Mouse (Mus musculus) embryonic facial prominence, embryonic 11.5 days (tissue): ENCODE measurements around the gene Taf11. TPM values are rescaled to one million over a fixed set of nuclear protein-coding genes. Genes with fewer than 3 reads are reported as not detected.

Source experiments
- ATAC-seq: fragments of 200-750 bp; cut with Nextera tagmentation; replicated peaks from 2 replicates; pipeline ENCODE4 v1.8.0; 2017; ENCODE audit warnings: low read depth; ENCODE audit not compliant: insufficient number of reproducible peaks, low FRiP score, low TSS enrichment
- DNase-seq: peaks from one replicate; pipeline ENCODE4 v3.0.0-alpha.2; 2015; ENCODE audit warnings: low spot score
- H3K27ac ChIP-seq: fragments of 300-500 bp; sonication (generic); replicated peaks from 2 replicates; pipeline ENCODE4 v1.5.1; 2014; ENCODE audit warnings: mild to moderate bottlenecking, low read depth, low read length, control low read depth
- H3K27me3 ChIP-seq: fragments of 300-500 bp; sonication (generic); 2 replicates; pipeline ENCODE4 v1.6.1; 2014; ENCODE audit warnings: mild to moderate bottlenecking, low read length, moderate library complexity, mixed read lengths; ENCODE audit not compliant: control insufficient read depth, insufficient read depth
- H3K36me3 ChIP-seq: fragments of 300-500 bp; sonication (generic); replicated peaks from 2 replicates; pipeline ENCODE4 v1.6.1; 2014; ENCODE audit warnings: low read depth, mild to moderate bottlenecking, low read length, moderate library complexity, mixed read lengths; ENCODE audit not compliant: control insufficient read depth, insufficient read depth
- H3K4me1 ChIP-seq: fragments of 300-500 bp; sonication (generic); 2 replicates; pipeline ENCODE4 v1.6.1; 2014; ENCODE audit warnings: low read length, mixed read lengths; ENCODE audit not compliant: control insufficient read depth, insufficient read depth
- H3K4me2 ChIP-seq: fragments of 300-500 bp; sonication (generic); 2 replicates; pipeline ENCODE4 v1.6.1; 2014; ENCODE audit warnings: low read depth, mild to moderate bottlenecking, control low read depth, low read length, moderate library complexity
- H3K4me3 ChIP-seq: fragments of 300-500 bp; sonication (generic); 2 replicates; pipeline ENCODE4 v1.5.1; 2014; ENCODE audit warnings: low read depth, low read length, control low read depth
- H3K9ac ChIP-seq: fragments of 300-500 bp; sonication (generic); replicated peaks from 2 replicates; pipeline ENCODE4 v1.6.1; 2014; ENCODE audit warnings: mild to moderate bottlenecking, control low read depth, low read length
- H3K9me3 ChIP-seq: fragments of 300-500 bp; sonication (generic); replicated peaks from 2 replicates; pipeline ENCODE4 v1.6.1; 2016; ENCODE audit warnings: mild to moderate bottlenecking, low read length, inconsistent platforms, mixed read lengths; ENCODE audit not compliant: control insufficient read depth
- WGBS: fragments of 180-500 bp; shearing (Covaris S2); extraction: QIAGEN DNeasy Blood & Tissue Kit; methylation state at CpG from one replicate; pipeline ENCODE4 v1.1.7; 2014; 5-methylcytosine and 5-hydroxymethylcytosine counted together
- polyA plus RNA-seq: library from polyadenylated mRNA; unstranded; fragments of >200 nt; fragmentation: Nextera tagmentation; extraction: Ambion mirVana; gene quantifications from 2 replicates; pipeline ENCODE4 v1.2.1, GENCODE M21; 2014

Taf11 gene
- polyA plus RNA-seq, 1 experiment from 2014 or later: 109 TPM

DNA sequence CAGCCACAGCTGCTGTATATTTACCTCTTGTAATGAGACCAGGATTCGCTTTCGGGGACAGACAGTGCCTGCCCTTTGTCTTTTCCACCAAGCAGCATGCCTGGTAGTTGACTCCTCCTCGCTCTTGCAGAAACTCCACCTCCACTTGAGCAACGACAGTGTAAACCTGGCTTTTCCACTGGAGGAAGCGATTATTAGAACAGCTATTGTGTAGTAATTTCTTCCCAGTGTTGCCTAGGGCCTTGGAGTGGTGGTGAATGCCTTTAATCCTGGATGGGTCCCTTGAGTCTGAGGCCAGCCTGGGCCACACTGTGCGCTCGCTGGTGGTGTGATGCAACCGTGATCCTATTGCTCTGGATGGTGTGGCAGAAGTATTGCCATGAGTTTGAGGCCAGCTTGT lies 26.5 kb downstream of the Taf11 start:
- Histone ChIP-seq H3K4me3 (no peak overlapping the region), H3K27ac (no peak overlapping the region), H3K36me3 (peaks cover 6% of the 10 kb centered on the region), H3K9ac (no peak overlapping the region), H3K9me3 (no peaks in the 10 kb centered on the region), H3K27me3 (no peaks in the 10 kb centered on the region), H3K4me1 (no peaks in the 10 kb centered on the region), H3K4me2 (no peak overlapping the region)
- ATAC-seq (no peak), DNase-seq (no peak)
- 89% methylated on average over 8 of the region's 8 CpGs for WGBS

DNA sequence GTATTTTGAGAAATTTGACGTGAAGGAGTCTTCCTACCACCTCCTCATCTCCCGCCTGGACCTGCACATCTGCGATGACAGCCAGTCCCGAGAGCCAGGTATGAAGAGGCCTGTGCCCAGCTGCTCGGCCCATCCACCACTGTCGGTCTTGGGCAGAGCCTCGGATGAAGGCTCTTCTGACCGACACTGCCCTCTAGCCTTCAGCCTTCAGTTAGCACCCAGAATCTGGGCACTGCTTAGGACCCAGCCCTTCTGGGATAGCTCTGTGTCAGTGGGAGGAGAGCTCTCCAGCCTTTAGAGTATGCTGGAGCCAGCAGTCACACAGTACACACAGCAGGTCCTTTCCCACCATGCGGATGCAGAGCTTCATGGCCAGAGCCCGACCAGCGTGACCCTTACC lies 28.1 kb downstream of the Taf11 start:
- Histone ChIP-seq H3K4me3 (no peak overlapping the region), H3K4me2 (no peak overlapping the region), H3K36me3 (0 out of 2 replicates have a peak, but pooled peaks cover 2% of the 10 kb centered on the region), H3K9me3 (no peaks in the 10 kb centered on the region), H3K9ac (no peak overlapping the region), H3K27me3 (no peaks in the 10 kb centered on the region), H3K4me1 (no peaks in the 10 kb centered on the region), H3K27ac (no peak overlapping the region)
- ATAC-seq (no peak), DNase-seq (no peak)
- 68% methylated on average over 11 of the region's 11 CpGs for WGBS

DNA sequence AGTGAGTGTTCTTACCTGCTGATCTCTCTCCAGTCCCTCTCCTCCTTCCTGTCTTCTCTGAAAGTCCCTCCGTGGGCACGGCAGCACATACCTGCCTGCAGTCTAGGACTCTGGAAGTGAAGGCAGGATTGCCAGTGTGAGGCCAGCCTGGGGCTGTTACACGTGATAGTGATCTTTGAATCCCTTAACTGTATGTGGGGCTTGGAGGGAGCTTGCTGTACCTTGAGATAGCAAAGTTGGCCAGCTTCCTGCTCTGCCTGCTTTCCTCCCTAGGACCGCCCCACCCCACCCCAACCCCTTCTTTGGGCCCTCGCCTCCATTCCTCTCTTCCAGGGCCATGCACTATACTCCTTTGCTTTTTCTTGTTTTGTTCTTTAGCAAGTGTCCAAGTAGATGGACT lies 35.1 kb downstream of the Taf11 start:
- H3K27ac ChIP-seq: no peak overlapping the region
- H3K4me3 ChIP-seq: no peak overlapping the region
- no peaks in the 10 kb centered on the region for H3K27me3 ChIP-seq
- H3K36me3 ChIP-seq: no peaks in the 10 kb centered on the region
- H3K9me3 ChIP-seq: no peaks in the 10 kb centered on the region
- no peaks in the 10 kb centered on the region for H3K4me1 ChIP-seq
- 79% methylated on average over 5 of the region's 5 CpGs for WGBS
- DNase-seq (no peak), ATAC-seq (no peak)
- H3K9ac ChIP-seq: no peak overlapping the region
- no peak overlapping the region for H3K4me2 ChIP-seq

DNA sequence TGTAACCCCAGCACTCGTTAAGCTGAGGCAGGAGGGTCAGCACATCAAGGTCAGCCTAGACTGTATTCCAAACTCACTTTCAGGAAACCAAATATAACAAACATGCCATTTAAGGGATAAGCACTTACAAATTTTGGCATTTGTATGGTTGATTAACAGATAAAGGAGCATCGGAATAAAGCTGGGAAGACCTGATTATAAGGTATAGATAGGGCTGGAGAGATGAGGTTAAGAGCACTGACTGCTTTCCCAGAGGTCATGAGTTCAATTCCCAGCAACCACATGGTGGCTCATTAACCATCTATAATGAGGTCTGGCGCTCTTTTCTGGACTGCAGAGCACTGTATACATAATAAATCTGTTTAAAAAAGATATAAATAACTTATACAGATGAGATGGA lies 36.1 kb downstream of the Taf11 start:
- Histone ChIP-seq H3K4me2 (no peak overlapping the region), H3K4me1 (no peaks in the 10 kb centered on the region), H3K36me3 (no peaks in the 10 kb centered on the region), H3K27me3 (no peaks in the 10 kb centered on the region), H3K4me3 (no peak overlapping the region), H3K27ac (no peak overlapping the region), H3K9me3 (no peaks in the 10 kb centered on the region), H3K9ac (no peak overlapping the region)
- DNase-seq (no peak), ATAC-seq (no peak)
- 84% methylated on average over 3 of the region's 3 CpGs for WGBS

DNA sequence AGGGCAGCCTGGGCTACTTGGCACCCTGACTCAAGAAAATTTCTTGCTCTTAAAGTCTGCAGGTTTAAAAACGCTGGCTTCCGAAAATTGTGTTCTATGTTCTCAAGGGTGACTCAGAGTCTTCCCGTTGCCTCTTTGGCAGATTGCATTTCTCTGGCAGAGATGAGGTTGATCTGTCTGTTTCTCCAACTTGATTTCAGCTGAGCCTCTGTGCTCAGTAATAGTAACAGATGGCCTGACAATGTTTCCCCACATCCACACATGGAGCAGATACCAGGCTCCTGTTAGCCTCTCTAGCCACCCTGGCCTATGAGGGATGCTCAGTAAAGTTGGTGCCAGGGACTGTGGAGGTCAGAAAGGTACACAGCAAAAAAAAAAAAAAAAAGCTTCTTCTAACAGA lies 37.8 kb downstream of the Taf11 start:
- no peaks in the 10 kb centered on the region for H3K27me3 ChIP-seq
- no peaks in the 10 kb centered on the region for H3K36me3 ChIP-seq
- no peaks in the 10 kb centered on the region for H3K4me1 ChIP-seq
- WGBS: 87% methylated on average over 3 of the region's 3 CpGs
- no peak overlapping the region for H3K9ac ChIP-seq
- no peak overlapping the region for H3K27ac ChIP-seq
- DNase-seq (no peak), ATAC-seq (no peak)
- no peak overlapping the region for H3K4me3 ChIP-seq
- H3K9me3 ChIP-seq: no peaks in the 10 kb centered on the region
- no peak overlapping the region for H3K4me2 ChIP-seq

DNA sequence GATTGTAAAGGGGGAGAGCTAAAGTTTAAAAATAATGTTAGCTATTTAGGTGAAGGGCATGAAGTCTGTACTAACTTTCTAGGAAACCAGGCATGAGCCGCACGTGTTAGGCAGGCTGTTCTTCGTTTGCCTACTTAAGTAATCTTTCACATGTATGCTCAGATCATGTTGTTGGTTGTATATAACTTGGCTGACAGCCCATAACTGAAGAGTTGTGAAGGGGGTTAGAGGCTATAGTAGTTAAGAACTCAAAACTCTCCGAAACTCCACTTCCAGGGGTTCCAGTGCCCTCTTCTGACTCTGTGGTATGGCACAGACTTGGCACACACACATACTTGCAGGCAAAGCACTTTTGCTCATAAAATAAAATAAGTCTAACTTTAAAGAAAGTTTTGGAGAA lies 42.9 kb downstream of the Taf11 start:
- DNase-seq (no peak), ATAC-seq (no peak)
- Histone ChIP-seq H3K9ac (no peak overlapping the region), H3K4me2 (no peak overlapping the region), H3K4me3 (no peak overlapping the region), H3K4me1 (no peaks in the 10 kb centered on the region), H3K27me3 (no peaks in the 10 kb centered on the region), H3K36me3 (no peaks in the 10 kb centered on the region), H3K27ac (no peak overlapping the region), H3K9me3 (no peaks in the 10 kb centered on the region)
- WGBS: 94% methylated on average over 4 of the region's 4 CpGs

DNA sequence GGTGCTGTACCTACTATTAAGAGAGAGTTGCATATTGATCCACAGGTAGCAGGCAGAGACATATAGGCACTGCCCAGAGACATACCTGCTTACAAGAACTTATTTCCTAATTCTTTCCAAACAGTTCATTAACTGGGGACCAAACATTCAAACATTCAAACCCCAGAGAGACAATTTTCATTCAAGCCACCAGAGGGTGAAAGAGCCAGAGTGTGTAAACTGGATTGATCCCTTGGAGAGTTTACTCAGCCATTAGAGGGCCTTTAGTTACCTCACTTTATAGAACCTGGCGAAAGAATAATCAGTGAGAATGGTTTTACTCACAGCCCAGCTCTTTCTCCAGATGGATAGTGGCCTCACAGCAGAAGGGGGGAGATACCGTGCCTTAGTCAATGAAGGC lies 44.2 kb downstream of the Taf11 start:
- Histone ChIP-seq H3K4me1 (no peaks in the 10 kb centered on the region), H3K9ac (no peak overlapping the region), H3K27me3 (no peaks in the 10 kb centered on the region), H3K27ac (no peak overlapping the region), H3K36me3 (no peaks in the 10 kb centered on the region), H3K9me3 (no peaks in the 10 kb centered on the region), H3K4me2 (no peak overlapping the region), H3K4me3 (no peak overlapping the region)
- ATAC-seq (no peak), DNase-seq (no peak)
- 79% methylated on average over 2 of the region's 2 CpGs for WGBS

DNA sequence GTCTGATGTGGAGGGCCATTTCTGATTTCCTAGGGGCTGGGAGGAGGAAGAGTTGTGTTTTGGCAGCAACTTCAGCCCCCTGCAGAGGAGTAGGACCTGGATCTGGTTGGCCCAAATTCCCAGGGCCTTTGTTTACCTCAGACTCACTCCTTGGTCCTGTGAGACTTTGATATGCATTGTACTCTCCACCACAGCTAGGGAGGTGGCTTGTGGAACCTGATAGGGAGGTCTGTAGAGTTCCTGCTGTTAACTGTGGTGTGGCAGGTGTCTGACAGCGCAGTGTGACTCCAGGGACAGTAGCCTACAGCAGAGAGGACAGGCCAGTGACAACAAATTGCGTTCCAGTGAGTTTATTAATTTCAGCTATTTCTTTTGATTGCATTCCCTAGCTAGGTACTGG lies 50.5 kb downstream of the Taf11 start:
- 40% methylated on average over 2 of the region's 2 CpGs for WGBS
- H3K36me3 ChIP-seq: no peaks in the 10 kb centered on the region
- H3K4me3 ChIP-seq: no peak overlapping the region
- H3K27ac ChIP-seq: no peak overlapping the region
- no peaks in the 10 kb centered on the region for H3K9me3 ChIP-seq
- ATAC-seq: no peak
- no peak overlapping the region; the same call in 1 of the 2 replicates for H3K9ac ChIP-seq
- no peak overlapping the region; the same call in 1 of the 2 replicates for H3K4me2 ChIP-seq
- no peak for DNase-seq
- no peaks in the 10 kb centered on the region for H3K27me3 ChIP-seq
- H3K4me1 ChIP-seq: peaks cover 6% of the 10 kb centered on the region
